Mouse (Mus musculus) C2C12 (cell line): Measurements from ENCODE around the gene R3hcc1l. TPM values are rescaled to one million over a fixed set of nuclear protein-coding genes. Genes with fewer than 3 reads are reported as not detected.

Source experiments
- H3K27me3 ChIP-seq: one replicate; pipeline ENCODE4 v1.6.1; 2011; ENCODE audit not compliant: control insufficient read depth, insufficient read depth, insufficient read length
- H3K36me3 ChIP-seq: one replicate; pipeline ENCODE4 v1.6.1; 2011; ENCODE audit not compliant: control insufficient read depth, insufficient read depth
- H3K4me3 ChIP-seq: one replicate; pipeline ENCODE4 v1.5.1; 2011; ENCODE audit warnings: mild to moderate bottlenecking, control low read depth; ENCODE audit not compliant: poor library complexity, insufficient read depth, severe bottlenecking
- H3K79me2 ChIP-seq: one replicate; pipeline ENCODE4 v1.6.1; 2011; ENCODE audit not compliant: control insufficient read depth, insufficient read depth
- H3K79me3 ChIP-seq: one replicate; pipeline ENCODE4 v1.6.1; 2011; ENCODE audit warnings: low read depth, control low read depth
- H3ac ChIP-seq: one replicate; pipeline ENCODE3; 2011; ENCODE audit warnings: low read depth; ENCODE audit not compliant: control insufficient read depth, insufficient read length
- CEBPB ChIP-seq: IDR thresholded peaks from one replicate; pipeline ENCODE4 v1.6.1; 2011; ENCODE audit warnings: low read depth, mild to moderate bottlenecking, control low read depth, moderate library complexity
- CTCF ChIP-seq: IDR thresholded peaks from one replicate; pipeline ENCODE4 v1.5.1; 2011; ENCODE audit not compliant: control insufficient read depth, insufficient read depth, insufficient read length
- FOSL1 ChIP-seq: IDR thresholded peaks from one replicate; pipeline ENCODE4 v1.8.0; 2011; ENCODE audit warnings: mild to moderate bottlenecking, low read length; ENCODE audit not compliant: poor library complexity, insufficient read depth, severe bottlenecking
- MAX ChIP-seq: IDR thresholded peaks from one replicate; pipeline ENCODE4 v1.6.1; 2011; ENCODE audit warnings: mild to moderate bottlenecking, control low read depth
- MYOD1 ChIP-seq: IDR thresholded peaks from one replicate; pipeline ENCODE4 v1.6.1; 2011; ENCODE audit warnings: low read depth; ENCODE audit not compliant: control insufficient read depth, insufficient read length
- MYOG ChIP-seq: IDR thresholded peaks from one replicate; pipeline ENCODE4 v1.6.1; 2011; ENCODE audit not compliant: control insufficient read depth, insufficient read length; ENCODE audit errors: extremely low read depth
- USF1 ChIP-seq: IDR thresholded peaks from one replicate; pipeline ENCODE4 v1.6.1; 2011; ENCODE audit warnings: low read depth, mild to moderate bottlenecking, control low read depth, moderate library complexity
- polyA plus RNA-seq: library from polyadenylated mRNA; unstranded; fragments of >200 nt; fragmentation: generic; extraction: Trizol; gene quantifications from one replicate; pipeline ENCODE4 v1.2.1, GENCODE M21; 2012; ENCODE audit warnings: missing spikeins

R3hcc1l gene
- polyA plus RNA-seq, 1 experiment = 3.3 TPM

- H3K27me3 ChIP-seq = peaks cover 28% of the 10 kb centered on the region
- H3K79me2 ChIP-seq = no peaks in the 10 kb centered on the region
- no peaks in the 10 kb centered on the region for H3K79me3 ChIP-seq
- no peaks in the 10 kb centered on the region for H3K36me3 ChIP-seq
- TF ChIP-seq CEBPB (no peak), FOSL1 (no peak), MAX (no peak)
- H3ac ChIP-seq = no peak overlapping the region
- H3K4me3 ChIP-seq = no peak overlapping the region
These were observed 31.3 kb upstream of the R3hcc1l start for GRCm38 (mm10) chr19:42487261-42487660.

GRCm38 (mm10) chr19:42493257-42493917 is 25.2 kb upstream of the R3hcc1l start:
- H3K79me2 ChIP-seq = no peaks in the 10 kb centered on the region

GRCm38 (mm10) chr19:42504156-42504555 is 14.4 kb upstream of the R3hcc1l start:
- Histone ChIP-seq H3K36me3 (no peaks in the 10 kb centered on the region), H3ac (no peak overlapping the region), H3K4me3 (no peak overlapping the region), H3K79me2 (no peaks in the 10 kb centered on the region), H3K27me3 (peaks cover 56% of the 10 kb centered on the region), H3K79me3 (no peaks in the 10 kb centered on the region)
- TF ChIP-seq CEBPB = no peak
- no peak for TF ChIP-seq FOSL1
- TF ChIP-seq CTCF = no peak
- no peak for TF ChIP-seq USF1
- TF ChIP-seq MYOG = no peak
- TF ChIP-seq MYOD1 = no peak
- TF ChIP-seq MAX = no peak

More at GRCm38 (mm10) chr19:42493257-42493917, 25.2 kb upstream of the R3hcc1l start:
- Histone ChIP-seq H3K4me3 (no peak overlapping the region), H3K36me3 (no peaks in the 10 kb centered on the region), H3K79me3 (no peaks in the 10 kb centered on the region), H3ac (no peak overlapping the region), H3K27me3 (peaks cover 56% of the 10 kb centered on the region)
- TF ChIP-seq MAX = no peak

- Histone ChIP-seq H3K27me3 (peaks cover 49% of the 10 kb centered on the region), H3K4me3 (no peak overlapping the region), H3K79me3 (no peaks in the 10 kb centered on the region), H3K36me3 (no peaks in the 10 kb centered on the region), H3K79me2 (no peaks in the 10 kb centered on the region), H3ac (no peak overlapping the region)
- TF ChIP-seq CTCF (no peak), FOSL1 (no peak), CEBPB (no peak), MYOD1 (no peak), MYOG (no peak), MAX (no peak), USF1 (no peak)
These were observed 8.9 kb upstream of the R3hcc1l start for GRCm38 (mm10) chr19:42509625-42510024.

GRCm38 (mm10) chr19:42510276-42511171 is 8.0 kb upstream of the R3hcc1l start:
- Histone ChIP-seq H3K36me3 (no peaks in the 10 kb centered on the region), H3ac (no peak overlapping the region), H3K27me3 (peaks cover 46% of the 10 kb centered on the region), H3K79me3 (no peaks in the 10 kb centered on the region), H3K79me2 (no peaks in the 10 kb centered on the region), H3K4me3 (no peak overlapping the region)
- TF ChIP-seq MYOD1 = no peak
- no peak for TF ChIP-seq USF1
- no peak for TF ChIP-seq CEBPB
- TF ChIP-seq CTCF = no peak
- TF ChIP-seq MYOG = no peak
- TF ChIP-seq FOSL1 = no peak
- TF ChIP-seq MAX = no peak

GRCm38 (mm10) chr19:42515656-42516055 is 2.9 kb upstream of the R3hcc1l start:
- Histone ChIP-seq H3K27me3 (peaks cover 13% of the 10 kb centered on the region), H3K79me3 (peaks cover 14% of the 10 kb centered on the region), H3ac (no peak overlapping the region), H3K4me3 (no peak overlapping the region), H3K79me2 (peaks cover 19% of the 10 kb centered on the region), H3K36me3 (no peaks in the 10 kb centered on the region)
- TF ChIP-seq USF1 (no peak), MYOD1 (no peak), CTCF (no peak), FOSL1 (no peak), CEBPB (no peak), MYOG (no peak), MAX (no peak)
